Mouse (Mus musculus) kidney, postnatal 36 days (tissue): ENCODE data around the gene Hoxb7.
A peak's percentile ranks its signal among the peaks of the same experiment; 100 is the strongest.

Source experiments
- DNase-seq, 2 experiments: peaks; one replicate each; pipeline ENCODE4 v3.0.0; 2021 to 2022; ENCODE audit warnings: mixed read lengths in 2 of 2

The Hoxb7 gene

DNA sequence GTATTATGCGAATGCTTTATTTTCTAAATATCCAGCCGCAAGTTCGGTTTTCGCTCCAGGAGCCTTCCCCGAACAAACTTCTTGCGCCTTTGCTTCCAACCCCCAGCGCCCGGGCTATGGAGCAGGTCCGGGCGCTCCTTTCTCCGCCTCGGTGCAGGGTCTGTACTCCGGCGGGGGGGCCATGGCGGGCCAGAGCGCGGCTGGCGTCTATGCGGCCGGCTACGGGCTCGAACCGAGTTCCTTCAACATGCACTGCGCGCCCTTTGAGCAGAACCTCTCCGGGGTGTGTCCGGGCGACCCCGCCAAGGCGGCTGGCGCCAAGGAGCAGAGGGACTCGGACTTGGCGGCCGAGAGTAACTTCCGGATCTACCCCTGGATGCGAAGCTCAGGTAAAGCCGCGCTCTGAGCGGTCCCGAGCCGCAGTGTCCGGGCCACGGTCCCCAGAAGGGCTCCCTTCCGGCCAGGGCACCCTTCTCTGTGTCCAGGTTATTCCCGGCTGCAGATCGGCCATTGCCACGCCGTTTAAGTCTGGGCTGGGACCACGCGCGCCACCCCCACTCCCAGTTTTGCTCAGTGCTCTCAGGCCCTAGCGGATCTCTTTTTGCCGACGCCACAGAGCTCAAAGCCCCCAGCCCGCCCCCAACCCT lies 439 bp downstream of the Hoxb7 start:
- peak in 1 of 2 experiments; percentile 83 for DNase-seq

GRCm38 (mm10) chr11:96287411-96287810 lies 988 bp downstream of the Hoxb7 start:
- no peak for DNase-seq

GRCm38 (mm10) chr11:96288455-96289221 lies 2.2 kb downstream of the Hoxb7 start:
- DNase-seq = no peak

DNA sequence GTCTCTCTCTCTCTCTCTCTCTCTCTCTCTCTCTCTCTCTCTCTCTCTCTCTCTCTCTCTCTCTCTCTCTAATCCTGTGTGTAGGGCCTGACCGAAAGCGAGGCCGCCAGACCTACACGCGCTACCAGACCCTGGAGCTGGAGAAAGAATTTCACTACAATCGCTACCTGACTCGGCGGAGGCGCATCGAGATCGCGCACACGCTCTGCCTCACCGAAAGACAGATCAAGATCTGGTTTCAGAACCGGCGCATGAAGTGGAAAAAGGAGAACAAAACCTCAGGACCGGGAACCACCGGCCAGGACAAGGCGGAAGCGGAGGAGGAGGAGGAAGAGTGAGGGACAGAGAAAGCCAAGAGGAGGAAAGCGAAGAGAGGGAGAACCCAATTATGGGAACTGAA lies 2.9 kb downstream of the Hoxb7 start:
- peak in 1 of 2 experiments; percentile 55 for DNase-seq

DNA sequence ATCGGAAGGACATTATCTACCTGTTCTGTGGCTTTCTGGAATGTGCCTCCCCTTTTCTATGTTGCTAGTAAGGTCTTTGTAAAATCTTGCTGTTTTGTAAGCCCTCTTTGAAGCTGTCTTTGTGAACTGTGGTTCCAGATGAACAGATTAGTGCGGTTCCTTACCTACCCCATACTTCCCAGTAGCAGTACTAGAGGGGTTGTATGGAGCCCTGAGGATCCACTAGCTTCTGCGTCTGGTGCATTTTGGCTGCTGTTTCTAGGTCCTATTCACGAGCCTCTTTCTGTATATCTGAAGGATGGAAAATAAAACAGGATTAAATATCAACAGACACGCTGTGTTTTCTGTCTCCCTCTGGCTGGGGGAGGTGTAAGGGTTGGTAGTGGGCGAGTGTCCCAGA lies 3.4 kb downstream of the Hoxb7 start:
- no peak for DNase-seq

DNA sequence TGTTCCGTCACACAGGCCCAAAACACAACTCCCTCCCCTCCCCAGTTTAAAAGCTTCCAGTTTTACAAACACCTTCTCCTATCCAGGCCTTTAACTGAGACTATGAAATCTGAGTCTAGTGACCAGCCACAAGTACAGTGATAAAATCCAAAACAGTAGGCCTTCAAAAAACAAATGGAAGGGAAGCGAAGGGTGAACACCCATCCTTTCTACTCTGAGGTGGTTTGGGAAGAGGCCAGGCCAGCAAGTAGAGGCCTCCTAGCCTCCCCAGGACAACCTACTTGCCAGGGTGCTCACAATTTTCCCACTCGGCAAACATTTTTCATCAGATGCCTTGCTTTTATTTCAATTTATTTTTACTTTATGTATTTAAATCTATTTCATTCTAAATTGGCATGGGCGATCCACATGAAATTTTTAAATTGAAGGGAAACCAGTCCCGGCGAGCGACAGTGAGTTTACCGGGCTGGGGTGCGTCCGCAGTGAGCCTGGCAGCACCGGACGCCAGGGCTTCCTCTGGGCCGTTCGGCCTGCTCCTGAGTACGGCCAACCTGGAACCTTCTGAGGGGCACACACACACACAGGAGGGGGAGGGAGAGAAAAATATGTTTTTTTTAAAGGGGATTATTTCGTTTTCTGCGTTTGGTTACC lies 4.4 kb downstream of the Hoxb7 start:
- peak in 1 of 2 experiments; percentile 60 for DNase-seq

- DNase-seq = peak; percentile 88 to 90
These were observed 5.5 kb downstream of the Hoxb7 start, which contains the start of gene Hoxb6 for GRCm38 (mm10) chr11:96291681-96292564. Gene Hoxb6, plus strand, starts transcription at chr11:96292476.

DNA sequence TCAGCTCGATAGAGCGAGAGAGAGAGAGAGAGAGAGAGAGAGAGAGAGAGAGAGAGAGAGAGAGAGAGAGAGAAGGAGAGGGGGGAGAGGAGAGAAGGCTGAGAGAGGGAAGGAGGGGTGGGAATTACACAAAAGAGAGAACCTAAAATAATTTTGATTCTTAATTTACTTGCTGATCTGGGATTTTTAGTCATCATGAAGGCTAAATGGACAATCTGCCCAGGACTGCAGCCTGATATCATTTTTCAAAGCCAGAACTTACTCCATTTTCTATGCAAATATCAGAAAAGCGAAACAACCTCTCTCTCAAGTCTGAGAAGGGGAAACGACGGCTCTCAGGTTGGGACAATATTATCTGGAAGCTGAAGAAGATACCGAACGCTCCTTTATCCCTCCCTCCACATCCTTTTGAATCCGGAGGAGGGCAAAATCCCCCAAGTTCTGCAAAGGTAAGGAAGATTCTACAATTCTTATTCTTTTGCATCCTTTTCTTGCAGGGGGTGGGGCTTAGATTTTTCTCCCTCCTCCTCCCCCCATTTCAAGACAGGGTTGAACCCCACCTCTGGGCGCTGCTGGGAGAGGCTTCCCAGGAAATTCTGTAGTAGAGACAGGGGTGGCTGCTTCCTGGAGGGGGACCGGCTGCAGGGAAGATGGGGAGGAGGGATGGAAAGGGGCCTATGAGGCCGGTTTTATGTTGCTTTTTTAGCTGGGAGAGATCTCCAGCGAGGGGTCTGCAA lies 6.3 kb downstream of the Hoxb7 start:
- peak in 1 of 2 experiments; percentile 65 for DNase-seq

DNA sequence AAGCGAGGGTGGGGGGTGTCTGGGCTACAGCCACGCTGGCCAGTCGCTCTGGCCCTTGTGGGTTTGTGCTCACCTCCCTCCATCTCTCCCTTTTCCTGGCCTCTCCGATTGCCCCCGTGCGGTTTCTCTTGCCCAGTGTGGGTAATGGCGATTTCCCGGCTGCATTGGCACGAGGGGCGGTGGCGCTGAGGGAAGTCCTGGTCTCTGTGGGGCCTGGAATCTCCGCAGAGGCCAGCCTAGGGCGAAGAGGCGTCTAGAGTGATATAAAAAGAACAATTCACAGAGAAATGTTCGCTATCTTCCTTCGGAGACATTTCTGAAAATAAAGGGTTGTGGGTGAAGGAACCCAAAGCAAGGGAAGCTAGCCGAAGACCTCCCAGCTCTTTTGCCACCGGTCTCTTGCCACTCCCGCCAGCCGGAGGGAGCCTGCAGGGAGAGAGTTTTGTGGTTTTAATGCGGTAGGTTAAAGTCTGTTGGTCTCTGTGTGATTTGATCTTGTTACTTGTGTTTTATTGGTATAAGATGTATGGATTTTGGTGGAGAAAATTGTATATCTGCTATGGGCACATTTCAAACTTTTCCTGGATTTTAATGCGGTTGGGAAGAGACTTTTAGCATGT lies 7.0 kb downstream of the Hoxb7 start:
- DNase-seq = peak in 1 of 2 experiments; percentile 74

- peak; percentile 93 to 95 for DNase-seq
These were observed 8.0 kb downstream of the Hoxb7 start for GRCm38 (mm10) chr11:96294245-96295091.

- peak; percentile 92 to 94 for DNase-seq
These were observed 8.8 kb downstream of the Hoxb7 start for GRCm38 (mm10) chr11:96295092-96295835.

- no peak for DNase-seq
These were observed 10.6 kb downstream of the Hoxb7 start for GRCm38 (mm10) chr11:96296997-96297396.

- DNase-seq = no peak
These were observed 11.0 kb downstream of the Hoxb7 start for GRCm38 (mm10) chr11:96297428-96297827.

- DNase-seq = no peak
These were observed 11.7 kb downstream of the Hoxb7 start for GRCm38 (mm10) chr11:96297968-96298635.

GRCm38 (mm10) chr11:96298895-96299667 lies 12.7 kb downstream of the Hoxb7 start:
- peak; percentile 93 to 94 for DNase-seq

DNA sequence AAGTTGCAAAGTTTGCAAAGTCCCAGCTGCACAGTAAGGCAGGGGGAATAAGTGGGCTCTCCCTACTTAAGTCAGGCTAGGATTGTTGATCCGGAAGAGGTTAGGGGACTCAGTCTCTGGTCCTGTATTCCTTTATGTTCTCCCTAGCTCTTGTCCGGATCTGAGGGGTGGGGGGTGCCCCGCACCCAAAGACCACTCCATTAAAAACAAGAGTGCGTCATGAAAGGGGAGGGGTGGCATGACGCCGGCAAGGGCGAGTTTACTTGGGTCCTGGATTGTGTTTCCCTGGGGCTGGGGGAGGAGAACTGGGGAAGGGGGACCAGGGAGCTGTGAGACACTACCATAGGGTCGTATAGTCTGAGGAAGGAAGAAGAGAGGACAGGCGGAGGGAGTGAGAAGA lies 13.4 kb downstream of the Hoxb7 start:
- DNase-seq = no peak

DNA sequence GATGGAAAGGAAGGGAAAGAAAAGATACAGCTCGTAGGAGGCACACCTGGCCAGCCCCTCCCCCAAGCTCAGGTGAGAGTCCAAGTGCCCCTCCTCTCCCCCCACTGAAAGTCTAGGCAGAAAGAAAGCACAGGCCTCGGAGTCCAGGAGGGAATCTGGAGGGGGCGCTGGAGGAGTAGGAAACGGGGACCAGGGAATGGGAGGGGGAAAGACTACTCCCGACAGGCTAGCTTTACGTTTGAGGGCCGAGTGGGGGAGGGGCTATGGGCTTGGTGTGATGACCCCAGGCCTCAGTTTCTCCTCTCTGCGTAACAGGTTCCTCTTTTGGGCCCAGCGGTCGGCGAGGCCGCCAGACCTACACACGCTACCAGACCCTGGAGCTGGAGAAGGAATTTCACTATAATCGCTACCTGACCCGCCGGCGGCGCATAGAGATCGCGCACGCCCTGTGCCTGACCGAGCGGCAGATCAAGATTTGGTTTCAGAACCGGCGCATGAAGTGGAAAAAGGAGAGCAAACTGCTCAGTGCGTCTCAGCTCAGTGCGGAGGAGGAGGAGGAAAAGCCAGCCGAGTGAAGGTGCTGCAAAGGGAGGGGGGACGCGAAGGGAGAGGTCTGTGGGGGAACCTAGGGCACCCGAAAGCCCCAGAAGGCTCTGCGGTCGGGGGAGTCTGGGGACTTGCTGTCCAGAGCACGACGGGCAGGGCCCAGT lies 14.1 kb downstream of the Hoxb7 start:
- DNase-seq = peak in 1 of 2 experiments; percentile 75

DNA sequence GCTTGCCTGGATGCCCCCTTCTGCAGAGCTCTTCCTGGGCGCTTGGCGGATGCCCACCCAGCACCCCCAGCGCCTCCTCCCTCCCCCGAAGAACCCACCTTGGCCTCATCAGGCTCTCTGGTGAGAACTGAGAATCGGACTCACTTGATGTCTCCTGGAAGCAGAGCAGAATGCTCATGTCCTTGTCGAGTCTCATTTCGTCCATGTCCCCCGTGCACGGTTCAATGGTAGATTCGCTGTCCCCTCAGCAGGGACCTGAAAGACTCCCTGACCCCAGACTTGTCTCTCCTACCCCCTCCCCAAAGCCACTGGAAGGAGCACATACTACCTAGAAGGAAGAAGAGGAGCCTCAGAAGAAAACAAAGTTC lies 14.6 kb downstream of the Hoxb7 start:
- DNase-seq = no peak
